Mouse (Mus musculus) gastrocnemius, postnatal 14 days (tissue): Measurements from ENCODE around the gene Ccdc138. TPM values are rescaled to one million over a fixed set of nuclear protein-coding genes. Genes with fewer than 3 reads are reported as not detected.

ENCODE experiments used
- DNase-seq: peaks from one replicate; pipeline ENCODE4 v3.0.0; 2021; ENCODE audit warnings: mixed read lengths
- intact Hi-C: fragments of 180-260 bp; cut with DNase I; formaldehyde crosslinking; loops from one replicate; pipeline ENCODE4 v1.15.1; 2025; ENCODE audit warnings: low total_unique reads
- total RNA-seq, 2 experiments: library from RNA; stranded (reverse); gene quantifications; 2 replicates each; pipeline ENCODE4 v1.2.3; 2021

Gene Ccdc138
- total RNA-seq, 2 experiments from 2014 or later, result 0.35 to 0.74 TPM

- DNase-seq, result no peak
- intact Hi-C loops, result loop anchor here (5.0 kb wide), 1 partner anchor 52 kb away; the partner anchor contains the start of gene Edar
Observed at GRCm38 (mm10) chr10:58624848-58625711, 127.3 kb downstream of the Ccdc138 start.

Other genes with a start within 250 kb of the Ccdc138 start
- gene Gcc2, start 242.5 kb upstream of the Ccdc138 start, total RNA-seq, result 10 to 100 TPM; 13.9 to 14.3 TPM
- 10 to 100 TPM; 48.4 to 70.7 TPM for gene Lims1, start 174.5 kb upstream of the Ccdc138 start, total RNA-seq
- gene Ranbp2, start 51.0 kb upstream of the Ccdc138 start, total RNA-seq, result 10 to 100 TPM; 45.3 to 45.6 TPM
- gene Edar, start 177.7 kb downstream of the Ccdc138 start, total RNA-seq, result under 1 TPM; 0.33 to 0.35 TPM
- not detected for gene Gm17542, start 220.3 kb downstream of the Ccdc138 start, total RNA-seq